Mouse (Mus musculus) heart, embryonic 15.5 days (tissue): ENCODE data around the gene Golph3l. TPM values are rescaled to one million over a fixed set of nuclear protein-coding genes. Genes with fewer than 3 reads are reported as not detected.
"Not testable (repeated sequence)": the region's sequence is repeated elsewhere in the genome, so short reads cannot be mapped to it uniquely, and the experiment has no call there.

Source experiments
- ATAC-seq: fragments of 200-750 bp; cut with Nextera tagmentation; replicated peaks from 2 replicates; pipeline ENCODE4 v1.8.0; 2017; ENCODE audit warnings: low read depth, moderate TSS enrichment; ENCODE audit not compliant: insufficient number of reproducible peaks, insufficient read depth, low FRiP score
- H3K27ac ChIP-seq: fragments of 300-500 bp; sonication (generic); 2 replicates; pipeline ENCODE4 v1.5.1; 2015; ENCODE audit warnings: mild to moderate bottlenecking, inconsistent platforms
- H3K27me3 ChIP-seq: fragments of 300-500 bp; sonication (generic); 2 replicates; pipeline ENCODE4 v1.6.1; 2015; ENCODE audit warnings: inconsistent platforms
- H3K36me3 ChIP-seq: fragments of 300-500 bp; sonication (generic); 2 replicates; pipeline ENCODE4 v1.6.1; 2015; ENCODE audit warnings: mild to moderate bottlenecking, inconsistent platforms
- H3K4me1 ChIP-seq: fragments of 300-500 bp; sonication (generic); replicated peaks from 2 replicates; pipeline ENCODE4 v1.6.1; 2015; ENCODE audit warnings: inconsistent platforms
- H3K4me2 ChIP-seq: fragments of 300-500 bp; sonication (generic); 2 replicates; pipeline ENCODE4 v1.6.1; 2015; ENCODE audit warnings: inconsistent platforms, mild to moderate bottlenecking, moderate library complexity
- H3K4me3 ChIP-seq: fragments of 300-500 bp; sonication (generic); 2 replicates; pipeline ENCODE4 v1.5.1; 2015; ENCODE audit warnings: mild to moderate bottlenecking, inconsistent platforms
- H3K9ac ChIP-seq: fragments of 300-500 bp; sonication (generic); 2 replicates; pipeline ENCODE4 v1.6.1; 2015; ENCODE audit warnings: mild to moderate bottlenecking, inconsistent platforms
- H3K9me3 ChIP-seq: fragments of 300-500 bp; sonication (generic); replicated peaks from 2 replicates; pipeline ENCODE4 v1.6.1; 2016; ENCODE audit warnings: inconsistent platforms
- WGBS: fragments of 180-500 bp; shearing (Covaris S2); methylation state at CpG from one replicate; pipeline ENCODE4 v1.1.7; 2015; ENCODE audit warnings: mixed read lengths; 5-methylcytosine and 5-hydroxymethylcytosine counted together
- polyA plus RNA-seq: library from polyadenylated mRNA; unstranded; fragments of >200 nt; fragmentation: Nextera tagmentation; extraction: Ambion mirVana; gene quantifications from 2 replicates; pipeline ENCODE4 v1.2.1, GENCODE M21; 2015

Golph3l gene
- polyA plus RNA-seq, 1 experiment from 2014 or later: 23.1 TPM

DNA sequence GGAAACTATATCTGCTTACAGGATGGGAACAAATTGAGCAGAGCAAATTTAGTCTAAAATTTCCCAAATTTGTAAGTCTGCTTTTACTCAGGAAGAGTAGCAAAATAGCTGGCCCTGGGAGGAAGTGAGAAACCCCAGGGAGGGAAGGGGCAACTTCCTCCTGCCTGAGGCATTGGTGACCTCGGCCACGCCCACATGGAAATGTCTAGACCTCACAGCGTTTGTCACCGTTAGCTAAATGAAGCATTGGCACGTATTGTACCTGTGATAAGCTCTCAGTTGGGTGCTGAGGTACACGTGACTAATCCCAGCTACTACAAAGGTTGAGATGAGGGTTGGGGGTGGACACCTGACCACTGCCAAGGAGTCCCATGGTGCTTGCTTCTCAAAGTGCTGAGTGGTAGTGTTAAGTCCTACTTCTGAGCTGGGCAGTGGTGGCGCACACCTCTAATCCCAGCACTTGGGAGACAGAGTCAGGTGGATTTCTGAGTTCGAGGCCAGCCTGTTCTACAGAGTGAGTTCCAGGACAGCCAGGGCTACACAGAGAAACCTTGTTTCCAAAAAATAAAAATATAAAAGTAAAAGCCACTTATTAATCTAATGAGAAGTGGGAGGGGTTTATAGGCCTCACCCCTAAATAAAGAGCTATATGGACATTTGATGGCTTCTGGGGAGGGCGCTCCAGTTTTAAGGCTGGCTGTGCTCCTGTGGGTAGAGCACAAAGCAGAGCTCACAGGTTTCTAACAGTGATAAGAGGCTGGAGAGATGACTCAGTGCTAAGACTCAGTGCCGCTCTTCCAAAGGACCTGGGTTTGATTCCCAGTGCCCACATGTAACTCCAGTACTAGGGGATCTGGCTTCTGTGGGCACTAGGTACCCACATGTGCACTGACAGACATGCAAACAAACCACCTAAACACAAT is 56.8 kb downstream of the Golph3l start:
- H3K27me3 ChIP-seq: no peaks in the 10 kb centered on the region
- no peak overlapping the region for H3K27ac ChIP-seq
- peaks cover 7% of the 10 kb centered on the region for H3K4me1 ChIP-seq
- no peaks in the 10 kb centered on the region for H3K36me3 ChIP-seq
- WGBS: 54% methylated on average over 10 of the region's 10 CpGs
- ATAC-seq: no peak
- H3K4me3 ChIP-seq: no peak overlapping the region
- H3K9ac ChIP-seq: no peak overlapping the region
- no peaks in the 10 kb centered on the region for H3K9me3 ChIP-seq
- no peak overlapping the region for H3K4me2 ChIP-seq

DNA sequence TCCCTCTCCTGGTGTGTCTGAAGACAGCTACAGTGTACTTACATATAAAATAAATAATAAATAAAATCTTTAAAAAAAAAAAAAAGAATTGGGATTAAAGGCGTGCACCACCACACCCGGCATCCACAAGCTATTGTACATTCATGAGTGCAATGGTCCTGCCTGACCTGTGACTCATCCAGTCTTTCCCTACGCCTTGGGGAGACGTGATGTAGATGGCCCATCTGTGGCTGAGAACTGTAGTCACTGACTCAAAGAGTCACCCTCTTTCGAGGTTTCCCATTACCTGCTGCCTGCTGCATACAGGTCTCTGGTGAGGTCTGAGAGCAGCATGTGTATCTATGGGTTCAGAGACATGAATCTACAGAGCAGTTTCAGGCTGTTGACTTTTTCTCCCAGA is 59.3 kb downstream of the Golph3l start:
- H3K9ac ChIP-seq: no peak overlapping the region
- no peaks in the 10 kb centered on the region for H3K27me3 ChIP-seq
- no peak overlapping the region for H3K4me2 ChIP-seq
- no peaks in the 10 kb centered on the region for H3K9me3 ChIP-seq
- no peaks in the 10 kb centered on the region for H3K36me3 ChIP-seq
- WGBS: 90% methylated on average over 5 of the region's 5 CpGs
- no peak overlapping the region for H3K27ac ChIP-seq
- H3K4me1 ChIP-seq: peaks cover 23% of the 10 kb centered on the region
- no peak for ATAC-seq
- no peak overlapping the region for H3K4me3 ChIP-seq

DNA sequence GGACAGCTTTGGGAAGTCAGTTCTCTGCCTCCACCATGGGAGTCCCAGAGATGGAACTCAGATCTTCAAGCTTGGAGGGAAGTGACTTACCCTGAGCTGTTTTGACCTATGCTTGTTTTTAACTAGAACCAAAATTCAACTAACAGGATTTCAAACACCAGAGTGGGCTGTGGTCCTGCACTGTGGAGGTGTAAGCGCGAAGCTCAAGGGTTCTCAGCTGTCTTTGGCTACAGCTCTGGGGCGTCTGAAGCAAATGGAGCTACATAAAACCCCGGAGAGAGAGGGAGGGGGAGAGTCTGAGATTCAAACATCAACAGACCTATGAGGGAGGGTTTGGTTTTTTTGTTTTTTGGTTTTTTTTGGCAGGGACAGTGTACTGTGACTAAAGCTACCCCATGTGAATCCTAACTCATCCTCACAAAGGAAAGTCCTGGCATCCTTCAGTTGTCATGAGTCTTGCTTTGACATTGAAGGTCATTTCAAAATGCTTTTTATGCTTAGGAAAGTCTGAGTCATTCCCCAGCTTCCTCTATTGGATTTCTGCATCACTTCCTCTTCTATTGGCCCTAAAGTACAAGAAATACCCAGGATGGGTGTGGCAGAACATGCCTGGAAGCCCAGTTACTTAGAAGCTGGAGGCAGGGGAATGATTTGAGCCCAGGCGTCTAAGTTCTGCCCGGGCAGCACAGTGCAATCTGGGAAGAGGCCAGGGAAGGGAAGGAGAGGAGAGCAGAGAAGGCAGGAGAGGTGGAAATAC is 61.7 kb downstream of the Golph3l start:
- Histone ChIP-seq H3K4me1 (peaks cover 33% of the 10 kb centered on the region), H3K4me3 (no peak overlapping the region), H3K27ac (peak overlapping the region; percentile 82), H3K9ac (no peak overlapping the region), H3K4me2 (no peak overlapping the region), H3K36me3 (no peaks in the 10 kb centered on the region), H3K27me3 (no peaks in the 10 kb centered on the region), H3K9me3 (no peaks in the 10 kb centered on the region)
- peak; percentile 31 for ATAC-seq
- 49% methylated on average over 6 of the region's 6 CpGs for WGBS

DNA sequence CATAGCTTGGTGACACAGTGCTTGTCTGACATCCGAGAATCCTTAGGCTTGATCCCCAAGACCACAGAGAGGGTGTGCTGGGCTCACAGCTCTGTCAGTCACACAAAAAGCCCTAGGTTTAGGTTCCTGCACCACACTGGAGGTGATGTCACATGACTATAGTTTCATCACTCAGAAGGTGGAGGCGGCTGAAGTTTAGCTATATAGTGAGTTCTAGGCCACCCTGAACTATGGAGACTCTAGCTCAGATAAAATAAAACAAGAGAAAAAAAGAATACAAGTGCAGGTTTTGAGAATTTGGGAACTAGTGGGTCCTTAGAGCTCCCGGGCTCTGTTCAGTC is 62.3 kb downstream of the Golph3l start:
- H3K27me3 ChIP-seq: no peaks in the 10 kb centered on the region
- WGBS: 71% methylated on average over 3 of the region's 3 CpGs
- no peak overlapping the region for H3K4me3 ChIP-seq
- H3K9me3 ChIP-seq: no peaks in the 10 kb centered on the region
- H3K4me1 ChIP-seq: peaks cover 33% of the 10 kb centered on the region
- H3K36me3 ChIP-seq: no peaks in the 10 kb centered on the region
- peak overlapping the region; percentile 82 for H3K27ac ChIP-seq
- ATAC-seq: no peak
- no peak overlapping the region for H3K9ac ChIP-seq
- no peak overlapping the region for H3K4me2 ChIP-seq

DNA sequence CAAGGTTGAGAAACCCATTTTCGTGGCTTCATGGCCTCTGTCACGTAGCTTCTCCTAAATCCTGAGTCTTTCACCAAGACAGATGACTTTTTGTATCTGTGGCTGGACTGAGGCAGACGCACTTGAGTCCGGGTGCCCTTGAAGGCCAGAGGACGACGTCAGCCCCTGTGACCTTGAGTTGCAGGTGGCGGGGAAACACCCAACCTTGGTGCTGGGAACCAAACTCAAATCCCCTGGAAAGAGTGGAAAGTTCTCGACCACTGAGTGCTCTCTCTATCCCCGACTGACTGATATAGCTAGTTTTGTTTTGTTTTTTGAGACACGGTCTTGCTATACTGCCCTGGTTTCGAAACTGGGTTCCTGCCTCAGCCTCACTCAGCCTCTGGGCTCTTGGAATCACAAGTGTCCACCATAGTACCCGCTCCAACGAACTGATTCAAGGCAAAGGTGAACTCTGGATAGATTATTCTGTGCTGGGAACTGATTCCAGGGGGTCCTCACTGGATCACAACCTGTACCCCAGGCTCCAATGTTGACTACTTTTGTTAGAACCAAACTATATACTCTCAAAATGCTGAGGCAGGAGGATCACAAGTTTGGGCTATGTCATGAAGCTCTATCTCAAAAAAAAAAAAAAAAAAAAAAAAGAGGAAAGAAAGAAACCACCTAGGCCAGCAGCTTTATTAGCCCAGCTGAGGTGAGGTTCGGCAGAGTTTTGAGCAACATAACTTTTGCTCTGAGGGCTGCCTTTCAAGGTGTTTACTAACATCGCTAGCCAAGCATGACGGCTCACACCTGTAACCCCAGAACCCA is 62.9 kb downstream of the Golph3l start:
- H3K4me3 ChIP-seq: no peak overlapping the region
- no peaks in the 10 kb centered on the region for H3K9me3 ChIP-seq
- H3K36me3 ChIP-seq: no peaks in the 10 kb centered on the region
- no peak overlapping the region for H3K4me2 ChIP-seq
- H3K9ac ChIP-seq: no peak overlapping the region
- ATAC-seq: no peak
- 88% methylated on average over 16 of the region's 16 CpGs for WGBS
- no peaks in the 10 kb centered on the region for H3K27me3 ChIP-seq
- peaks cover 33% of the 10 kb centered on the region for H3K4me1 ChIP-seq
- peak overlapping the region; percentile 82 for H3K27ac ChIP-seq

DNA sequence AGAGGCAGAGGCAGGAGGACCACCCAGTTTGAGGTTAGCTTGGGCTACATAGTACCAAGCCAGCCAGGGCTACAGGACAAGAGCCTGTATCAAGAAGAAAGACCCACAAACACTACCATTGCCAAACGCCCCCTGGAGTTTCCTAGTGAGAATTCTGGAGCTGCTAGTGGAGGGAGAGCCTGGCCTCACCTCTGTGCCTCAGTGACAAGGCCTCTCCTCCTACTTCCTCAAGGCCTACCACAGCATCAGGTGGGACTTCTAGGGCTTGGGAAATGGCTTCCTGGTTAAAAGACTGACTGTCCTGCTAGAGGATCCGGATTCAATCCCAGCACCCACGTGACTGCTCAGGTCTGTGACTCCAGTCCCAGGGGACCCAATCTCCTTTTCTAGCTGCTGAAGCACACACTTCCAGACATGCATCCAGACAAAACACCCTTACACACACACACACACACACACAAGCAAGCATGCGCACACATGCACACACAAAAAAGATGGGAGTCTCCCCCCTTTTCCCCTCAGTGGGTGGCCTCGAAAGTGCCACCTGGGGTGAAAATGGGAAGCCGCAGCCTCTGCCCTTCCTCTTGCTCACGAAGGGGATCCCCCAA is 63.6 kb downstream of the Golph3l start:
- Histone ChIP-seq H3K4me2 (no peak overlapping the region), H3K4me1 (peaks cover 33% of the 10 kb centered on the region), H3K36me3 (no peaks in the 10 kb centered on the region), H3K27ac (no peak overlapping the region), H3K9ac (no peak overlapping the region), H3K9me3 (no peaks in the 10 kb centered on the region), H3K27me3 (no peaks in the 10 kb centered on the region), H3K4me3 (no peak overlapping the region)
- ATAC-seq: no peak
- 69% methylated on average over 7 of the region's 7 CpGs for WGBS

DNA sequence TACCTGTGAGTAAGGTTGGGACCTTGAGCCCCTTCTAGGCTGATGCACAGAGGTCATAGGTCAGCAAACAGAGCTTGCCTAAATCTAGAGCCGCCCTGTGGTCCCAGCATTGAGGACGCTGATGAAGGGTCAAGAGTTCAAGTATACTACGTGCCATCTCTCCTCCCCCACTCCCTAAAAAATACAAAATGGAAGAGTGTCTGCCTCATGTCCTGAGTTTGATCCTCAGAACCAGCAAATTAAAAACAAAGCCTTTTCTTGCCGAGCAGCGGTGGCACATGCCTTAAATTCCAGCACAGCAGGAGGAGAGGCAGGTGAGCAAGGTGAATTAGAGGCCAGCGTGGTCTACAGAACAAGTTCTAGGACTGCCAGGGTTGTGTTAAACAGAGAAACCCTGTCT is 64.1 kb downstream of the Golph3l start:
- Histone ChIP-seq H3K27ac (no peak overlapping the region), H3K9me3 (no peaks in the 10 kb centered on the region), H3K36me3 (no peaks in the 10 kb centered on the region), H3K9ac (no peak overlapping the region), H3K4me1 (peaks cover 37% of the 10 kb centered on the region), H3K27me3 (no peaks in the 10 kb centered on the region), H3K4me3 (no peak overlapping the region), H3K4me2 (no peak overlapping the region)
- WGBS: 38% methylated on average over 6 of the region's 6 CpGs
- no peak for ATAC-seq

DNA sequence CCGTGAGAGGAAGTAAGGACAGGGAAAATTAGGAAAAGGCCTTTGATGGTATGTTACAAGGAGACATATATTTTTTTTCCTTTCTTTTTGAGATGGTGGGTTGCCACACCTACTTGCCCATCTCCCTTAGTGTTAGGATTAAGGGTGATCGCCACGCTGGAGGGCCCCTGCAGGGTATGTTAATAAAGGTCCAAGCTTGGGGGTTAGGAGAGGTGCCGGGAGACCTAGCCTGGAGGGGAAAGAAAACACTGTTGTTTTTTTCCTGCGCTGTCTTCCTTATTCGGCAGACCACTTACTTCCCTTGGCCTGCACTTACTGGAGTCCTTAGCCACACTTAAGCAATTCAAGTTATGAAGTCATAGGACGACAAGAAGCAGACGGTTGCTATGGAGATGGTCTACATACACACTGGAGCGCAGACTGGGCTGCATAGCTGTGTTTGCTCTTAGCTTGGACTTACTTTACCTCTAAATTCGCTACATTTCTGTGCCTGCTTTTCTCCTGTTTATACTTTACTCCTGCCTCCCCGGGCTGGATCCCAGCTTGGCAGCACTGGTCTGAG is 64.8 kb downstream of the Golph3l start:
- 0 out of 2 replicates have a peak overlapping the region, but pooled peaks have one; percentile 28 for H3K9ac ChIP-seq
- no peaks in the 10 kb centered on the region for H3K27me3 ChIP-seq
- peaks cover 40% of the 10 kb centered on the region for H3K4me1 ChIP-seq
- no peak overlapping the region for H3K4me3 ChIP-seq
- H3K27ac ChIP-seq: peak overlapping the region; percentile 18; the same call in 1 of the 2 replicates
- WGBS: 21% methylated on average over 11 of the region's 11 CpGs
- no peaks in the 10 kb centered on the region for H3K9me3 ChIP-seq
- no peak for ATAC-seq
- H3K36me3 ChIP-seq: no peaks in the 10 kb centered on the region
- peak overlapping the region; percentile 34; the same call in 1 of the 2 replicates for H3K4me2 ChIP-seq

DNA sequence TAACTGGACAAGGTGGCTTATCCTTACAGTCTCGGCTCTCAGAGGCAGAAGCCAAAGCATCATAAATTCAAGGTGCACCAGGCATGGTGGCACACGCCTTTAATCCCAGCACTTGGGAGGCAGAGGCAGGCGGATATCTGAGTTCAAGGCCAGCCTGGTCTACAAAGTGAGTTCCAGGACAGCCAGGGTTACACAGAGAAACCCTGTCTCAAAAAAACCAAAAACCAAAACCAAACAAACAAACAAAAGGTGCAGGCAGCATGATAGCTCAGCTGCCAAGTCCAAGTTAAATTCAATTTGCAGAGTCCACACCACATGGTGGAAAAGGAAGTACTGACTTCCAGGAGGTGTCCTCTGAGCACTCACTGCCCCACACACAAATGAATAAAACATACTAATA is 65.6 kb downstream of the Golph3l start:
- not testable (repeated sequence) for H3K36me3 ChIP-seq, H3K4me3 ChIP-seq, H3K4me2 ChIP-seq, H3K27ac ChIP-seq, ATAC-seq, H3K9ac ChIP-seq, H3K9me3 ChIP-seq, H3K27me3 ChIP-seq
- WGBS: 93% methylated on average over 3 of the region's 3 CpGs
- peaks cover 40% of the 10 kb centered on the region for H3K4me1 ChIP-seq

DNA sequence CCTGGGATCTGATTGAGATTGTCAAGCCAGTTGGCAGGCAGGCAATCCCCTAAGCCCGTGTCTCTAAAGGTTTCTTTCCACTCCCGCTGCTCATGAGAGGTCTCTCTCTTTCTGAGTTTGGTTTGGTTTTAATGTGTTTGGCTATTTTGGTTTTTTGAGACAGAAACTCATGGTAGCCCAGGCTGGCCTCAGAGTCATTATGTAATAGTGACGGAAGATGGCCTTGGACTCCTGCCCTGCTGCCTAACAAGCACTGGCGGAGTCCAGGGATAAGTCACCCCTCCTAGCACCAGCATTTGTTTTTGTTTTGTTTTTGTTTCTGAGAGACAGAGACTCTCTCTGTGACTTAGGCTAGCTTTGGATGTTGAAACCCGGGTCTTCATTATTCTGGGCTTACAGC is 66.7 kb downstream of the Golph3l start:
- 86% methylated on average over 5 of the region's 5 CpGs for WGBS
- H3K9ac ChIP-seq: no peak overlapping the region
- H3K4me3 ChIP-seq: no peak overlapping the region
- H3K27ac ChIP-seq: no peak overlapping the region
- no peaks in the 10 kb centered on the region for H3K9me3 ChIP-seq
- H3K27me3 ChIP-seq: no peaks in the 10 kb centered on the region
- peaks cover 36% of the 10 kb centered on the region for H3K4me1 ChIP-seq
- no peak for ATAC-seq
- 0 out of 2 replicates have a peak, but pooled peaks cover under 1% of the 10 kb centered on the region for H3K36me3 ChIP-seq
- H3K4me2 ChIP-seq: no peak overlapping the region
